Mouse (Mus musculus) stomach, adult 2 months (tissue): ENCODE measurements around the gene Foxs1. TPM values are rescaled to one million over a fixed set of nuclear protein-coding genes. Genes with fewer than 3 reads are reported as not detected.

Experiments
- polyA plus RNA-seq: library from polyadenylated mRNA; depleted of rRNA; stranded (reverse); fragments of >200 nt; gene quantifications from 2 replicates; pipeline ENCODE4 v1.2.3, GENCODE M21; 2012; rRNA removed

Foxs1 gene
- polyA plus RNA-seq = 3.9 and 5.3 TPM in 2 replicates

GRCm38 (mm10) chr2:152933048-152933447 is at the start of gene Foxs1:
TSS of gene Foxs1 (minus strand) at chr2:152933208.

GRCm38 (mm10) chr2:152962091-152962793 is 29.2 kb upstream of the Foxs1 start, which contains the start of gene Ttll9:
TSS of gene Ttll9 (plus strand) at chr2:152962485.

GRCm38 (mm10) chr2:152951065-152951849 is 18.2 kb upstream of the Foxs1 start, which contains the start of gene Dusp15:
TSS of gene Dusp15 (minus strand) at chr2:152951698.

DNA sequence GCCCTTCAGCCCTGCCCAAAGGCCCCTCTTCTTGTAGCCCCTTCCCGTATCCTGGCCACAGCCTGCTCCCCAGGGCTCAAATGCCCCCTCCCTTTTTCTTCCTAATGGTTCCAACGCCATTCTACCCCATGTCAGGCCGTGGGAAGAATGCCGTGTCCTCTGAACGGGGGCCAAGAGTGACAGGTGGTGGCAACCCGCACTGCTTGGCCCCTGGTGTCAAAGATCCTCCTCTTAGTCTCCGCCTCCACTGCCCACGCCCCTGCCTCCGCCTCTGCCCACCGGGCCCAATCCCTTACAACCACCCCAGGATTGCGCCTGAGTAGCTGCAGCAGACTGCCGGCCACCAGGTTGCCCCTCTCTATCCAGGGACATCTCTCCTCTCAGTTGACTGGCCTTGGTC is 22.0 kb downstream of the Foxs1 start, which contains the start of gene Mylk2:
Gene Mylk2 (plus strand): TSS at position 322 of the 400 bp plus-strand sequence.

Other genes starting within 250 kb of the Foxs1 start
- gene Mcts2, start 246.2 kb downstream of the Foxs1 start, polyA plus RNA-seq = 0.67 and 1.0 TPM in 2 replicates
- 694 and 877 TPM in 2 replicates for gene Id1, start 197.0 kb downstream of the Foxs1 start, polyA plus RNA-seq
- gene Cox4i2, start 179.0 kb downstream of the Foxs1 start, polyA plus RNA-seq = 1.8 and 3.3 TPM in 2 replicates
- 30.1 and 30.6 TPM in 2 replicates for gene Bcl2l1, start 101.5 kb downstream of the Foxs1 start, polyA plus RNA-seq
- gene Tpx2, start 85.2 kb downstream of the Foxs1 start, polyA plus RNA-seq = 0.28 and 0.78 TPM in 2 replicates
- 1.0 and 1.5 TPM in 2 replicates for gene Mylk2, start 21.9 kb downstream of the Foxs1 start, polyA plus RNA-seq
- gene Dusp15, start 18.5 kb upstream of the Foxs1 start, polyA plus RNA-seq = 0.03 and 0.04 TPM in 2 replicates
- gene Ttll9, start 29.3 kb upstream of the Foxs1 start, polyA plus RNA-seq = not detected in 2 replicates
- gene Pdrg1, start 82.2 kb upstream of the Foxs1 start, polyA plus RNA-seq = 12.1 and 14.0 TPM in 2 replicates
- 0.08 and 0.30 TPM in 2 replicates for gene Xkr7, start 98.6 kb upstream of the Foxs1 start, polyA plus RNA-seq
- 7.9 and 12.4 TPM in 2 replicates for gene Ccm2l, start 132.7 kb upstream of the Foxs1 start, polyA plus RNA-seq
- gene Hck, start 175.3 kb upstream of the Foxs1 start, polyA plus RNA-seq = 5.2 and 7.3 TPM in 2 replicates
- gene Tm9sf4, start 228.1 kb upstream of the Foxs1 start, polyA plus RNA-seq = 25.3 and 35.7 TPM in 2 replicates